Mouse (Mus musculus) liver, embryonic 13.5 days (tissue): Measurements from ENCODE around the gene Ppfibp1. TPM values are rescaled to one million over a fixed set of nuclear protein-coding genes. Genes with fewer than 3 reads are reported as not detected.

Experiments used
- ATAC-seq: fragments of 200-750 bp; cut with Nextera tagmentation; 2 replicates; pipeline ENCODE4 v1.8.0; 2017; ENCODE audit warnings: low read depth, mild to moderate bottlenecking, moderate number of reproducible peaks, moderate library complexity
- DNase-seq: peaks from one replicate; pipeline ENCODE4 v3.0.0; 2022
- H3K27ac ChIP-seq: fragments of 300-500 bp; sonication (generic); 2 replicates; pipeline ENCODE4 v1.5.1; 2015; ENCODE audit warnings: moderate library complexity, mild to moderate bottlenecking, inconsistent platforms
- H3K27me3 ChIP-seq: fragments of 300-500 bp; sonication (generic); 2 replicates; pipeline ENCODE4 v1.6.1; 2015; ENCODE audit warnings: mild to moderate bottlenecking, inconsistent platforms
- H3K36me3 ChIP-seq: fragments of 300-500 bp; sonication (generic); 2 replicates; pipeline ENCODE4 v1.6.1; 2015; ENCODE audit warnings: mild to moderate bottlenecking, inconsistent platforms
- H3K4me1 ChIP-seq: fragments of 300-500 bp; sonication (generic); replicated peaks from 2 replicates; pipeline ENCODE4 v1.6.1; 2015; ENCODE audit warnings: inconsistent platforms
- H3K4me2 ChIP-seq: fragments of 300-500 bp; sonication (generic); 2 replicates; pipeline ENCODE4 v1.6.1; 2015; ENCODE audit warnings: inconsistent platforms, mild to moderate bottlenecking, moderate library complexity
- H3K4me3 ChIP-seq: fragments of 300-500 bp; sonication (generic); replicated peaks from 2 replicates; pipeline ENCODE4 v1.5.1; 2015; ENCODE audit warnings: mild to moderate bottlenecking, inconsistent platforms
- H3K9ac ChIP-seq: fragments of 300-500 bp; sonication (generic); 2 replicates; pipeline ENCODE4 v1.6.1; 2015; ENCODE audit warnings: mild to moderate bottlenecking, inconsistent platforms
- H3K9me3 ChIP-seq: fragments of 300-500 bp; sonication (generic); replicated peaks from 2 replicates; pipeline ENCODE4 v1.6.1; 2016; ENCODE audit warnings: inconsistent platforms
- WGBS: fragments of 180-500 bp; shearing (Covaris S2); methylation state at CpG from one replicate; pipeline ENCODE4 v1.1.7; 2015; ENCODE audit not compliant: insufficient replicate concordance; 5-methylcytosine and 5-hydroxymethylcytosine counted together
- polyA plus RNA-seq: library from polyadenylated mRNA; unstranded; fragments of >200 nt; fragmentation: Nextera tagmentation; extraction: Ambion mirVana; gene quantifications from 2 replicates; pipeline ENCODE4 v1.2.1, GENCODE M21; 2015

Ppfibp1 gene
- 9.0 and 13.6 TPM in 2 replicates for polyA plus RNA-seq

DNA sequence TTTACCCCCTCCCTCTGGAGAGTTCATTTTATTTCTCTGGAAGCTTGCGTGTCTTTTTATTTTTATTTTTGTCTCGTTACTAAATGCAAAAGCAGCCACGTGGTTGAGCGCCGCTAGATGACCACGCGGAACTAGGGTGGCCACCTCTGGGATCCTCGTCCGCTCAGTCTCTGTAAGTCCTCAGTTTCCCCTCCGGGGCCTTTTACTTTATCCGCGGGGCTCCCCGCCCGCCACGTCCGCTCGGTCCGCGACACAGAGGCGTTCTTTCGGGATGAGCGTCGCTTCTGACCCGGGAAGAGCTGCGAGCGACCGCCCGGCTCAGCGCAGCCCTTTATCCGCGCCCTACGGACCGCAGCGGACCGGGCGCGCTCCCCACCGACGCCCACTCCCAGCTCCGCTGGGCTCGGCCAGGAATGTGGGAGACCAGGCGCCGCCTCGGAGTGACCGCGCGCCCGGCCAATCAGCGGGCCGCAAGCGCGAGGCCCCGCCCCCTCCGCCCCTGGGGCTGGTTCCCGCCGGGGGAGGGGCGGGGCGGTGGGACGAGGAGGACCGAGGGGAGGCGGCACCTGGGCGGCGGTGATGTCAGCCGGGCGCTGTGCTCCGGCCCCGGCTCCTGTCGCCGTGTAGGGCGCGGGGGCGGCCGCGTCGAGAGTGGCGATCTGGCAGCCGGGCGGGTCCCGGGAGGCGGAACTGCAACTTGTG lies at the start of gene Ppfibp1:
TSS of gene Ppfibp1 (plus strand) at position 530 of the 702 bp plus-strand sequence.
- peak within 1 kb of the TSS; percentile 64 for H3K27ac ChIP-seq
- H3K9me3 ChIP-seq, result no peaks in the 10 kb centered on the region
- peak within 1 kb of the TSS; percentile 75 for H3K4me3 ChIP-seq
- H3K9ac ChIP-seq, result peak within 1 kb of the TSS; percentile 83
- ATAC-seq (peak; percentile 98), DNase-seq (peak; percentile 89)
- H3K36me3 ChIP-seq, result no peaks in the 10 kb centered on the region
- no peaks in the 10 kb centered on the region for H3K27me3 ChIP-seq
- under 1% methylated on average over 76 of the region's 80 CpGs for WGBS
- peaks cover 36% of the 10 kb centered on the region for H3K4me1 ChIP-seq
- H3K4me2 ChIP-seq, result peak within 1 kb of the TSS; percentile 94

DNA sequence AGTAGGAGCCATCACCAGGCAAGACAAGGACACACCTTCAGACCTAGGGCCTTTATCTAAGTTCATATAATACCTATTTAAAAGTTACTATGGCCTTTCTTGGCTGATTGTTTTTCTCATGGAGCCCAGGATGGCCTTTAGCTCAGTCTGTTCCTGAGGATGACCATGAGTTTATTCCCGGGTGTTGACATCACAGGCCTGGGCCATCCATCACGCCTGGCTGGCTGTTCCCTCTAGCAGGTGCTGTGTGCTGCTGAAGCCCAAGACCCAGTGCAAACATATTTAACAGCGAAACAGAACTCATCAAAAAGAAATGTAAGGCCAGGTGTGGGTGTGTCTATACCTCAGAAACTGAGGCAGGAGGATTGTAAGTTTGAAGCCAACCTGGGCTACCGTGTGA lies 49.4 kb upstream of the Ppfibp1 start:
- H3K36me3 ChIP-seq, result no peaks in the 10 kb centered on the region
- WGBS, result 72% methylated on average over 4 of the region's 4 CpGs

DNA sequence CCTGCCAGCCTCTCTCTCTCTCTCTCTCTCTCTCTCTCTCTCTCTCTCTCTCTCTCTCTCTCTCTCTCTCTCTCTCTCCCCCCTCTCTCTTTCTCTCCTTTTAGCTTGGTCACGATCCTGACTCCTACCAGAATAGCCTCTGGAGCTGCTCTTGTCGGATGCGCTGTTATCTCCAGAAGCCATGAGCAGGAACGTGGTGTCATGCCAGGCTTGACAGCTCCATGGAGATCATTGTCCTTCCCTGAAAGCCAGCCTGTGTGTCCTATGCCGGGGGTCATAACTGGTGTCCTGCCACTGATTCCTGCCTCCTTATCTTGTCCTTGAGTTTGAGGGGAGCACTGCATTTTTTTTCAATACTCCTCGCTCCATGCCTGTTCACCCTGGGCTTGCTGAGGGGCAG lies 43.4 kb upstream of the Ppfibp1 start:
- H3K4me3 ChIP-seq, result no peak overlapping the region
- H3K4me1 ChIP-seq, result peaks cover 24% of the 10 kb centered on the region
- 64% methylated on average over 6 of the region's 6 CpGs for WGBS
- no peak for ATAC-seq
- no peaks in the 10 kb centered on the region for H3K36me3 ChIP-seq
- H3K9me3 ChIP-seq, result no peaks in the 10 kb centered on the region
- H3K4me2 ChIP-seq, result no peak overlapping the region
- no peak overlapping the region for H3K27ac ChIP-seq
- no peaks in the 10 kb centered on the region for H3K27me3 ChIP-seq
- no peak overlapping the region for H3K9ac ChIP-seq
- no peak for DNase-seq

More for the DNA sequence above, 49.4 kb upstream of the Ppfibp1 start:
- ATAC-seq (no peak), DNase-seq (no peak)
- H3K27ac ChIP-seq, result no peak overlapping the region
- H3K27me3 ChIP-seq, result no peaks in the 10 kb centered on the region
- H3K9me3 ChIP-seq, result no peaks in the 10 kb centered on the region
- H3K4me2 ChIP-seq, result no peak overlapping the region
- no peak overlapping the region for H3K4me3 ChIP-seq
- H3K4me1 ChIP-seq, result peaks cover 3% of the 10 kb centered on the region; the same call in 1 of the 2 replicates
- H3K9ac ChIP-seq, result no peak overlapping the region

DNA sequence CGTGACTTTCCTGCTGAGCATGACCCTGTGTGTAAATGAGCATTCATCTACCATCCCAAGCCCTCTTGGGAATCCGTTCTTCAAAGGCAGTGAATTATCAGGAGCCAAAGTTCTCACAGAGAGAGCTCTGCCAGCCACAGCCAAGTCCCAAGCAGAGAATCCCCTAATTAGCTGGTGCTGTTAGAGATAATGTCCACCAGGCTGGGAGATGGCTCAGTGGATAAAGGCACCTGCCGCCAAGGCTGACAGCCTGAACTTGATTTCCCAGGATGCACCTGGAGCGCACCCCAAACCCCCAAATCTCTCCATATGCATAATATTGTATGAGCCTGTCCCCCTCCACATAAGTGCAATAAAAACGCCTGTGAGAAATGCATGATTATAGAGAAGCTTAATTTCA lies 42.9 kb upstream of the Ppfibp1 start:
- no peaks in the 10 kb centered on the region for H3K36me3 ChIP-seq
- no peak overlapping the region for H3K9ac ChIP-seq
- WGBS, result 64% methylated on average over 5 of the region's 5 CpGs
- DNase-seq, result no peak
- peaks cover 28% of the 10 kb centered on the region for H3K4me1 ChIP-seq
- no peaks in the 10 kb centered on the region for H3K9me3 ChIP-seq
- no peak overlapping the region for H3K4me2 ChIP-seq
- H3K27me3 ChIP-seq, result no peaks in the 10 kb centered on the region
- H3K4me3 ChIP-seq, result no peak overlapping the region
- ATAC-seq, result no peak
- no peak overlapping the region for H3K27ac ChIP-seq

DNA sequence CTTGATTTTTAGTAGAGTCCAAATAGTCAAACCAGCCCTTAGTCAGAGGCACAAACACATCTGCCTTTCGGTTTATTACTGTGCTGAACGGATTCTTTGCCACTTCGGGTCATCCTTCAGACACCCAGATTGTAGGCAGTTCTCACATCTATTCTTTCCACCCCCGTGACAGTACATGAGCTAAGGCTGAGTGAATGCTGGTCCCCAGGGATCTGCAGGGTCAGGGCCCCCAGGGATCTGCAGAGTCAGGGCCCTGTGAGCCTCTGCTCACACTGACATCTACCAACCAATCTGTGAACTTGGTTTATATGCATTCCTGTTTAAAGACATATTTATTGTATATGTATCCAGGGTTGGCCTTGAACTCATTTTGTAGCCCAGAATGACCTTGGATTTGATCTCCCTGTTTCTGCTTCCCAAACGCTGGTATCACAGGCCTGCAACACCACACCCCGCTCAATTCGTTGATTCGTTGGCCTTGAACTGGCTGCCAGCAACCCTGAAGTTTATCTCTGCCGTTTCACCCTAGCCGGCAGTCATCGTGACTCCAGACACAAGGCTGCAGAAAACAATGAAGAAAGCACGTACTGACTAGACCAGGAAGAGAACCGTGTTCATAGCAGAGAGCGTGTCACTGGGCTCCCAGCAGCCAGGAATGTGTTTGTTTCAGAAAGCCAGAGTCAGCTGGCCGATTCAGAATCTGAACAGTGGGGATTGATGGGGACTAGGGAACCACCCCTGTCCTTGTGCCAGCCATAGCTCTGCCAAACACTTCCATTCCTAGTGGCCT lies 42.1 kb upstream of the Ppfibp1 start:
- Histone ChIP-seq H3K4me1 (peaks cover 35% of the 10 kb centered on the region), H3K9me3 (no peaks in the 10 kb centered on the region), H3K4me2 (no peak overlapping the region), H3K27ac (no peak overlapping the region), H3K4me3 (no peak overlapping the region), H3K9ac (no peak overlapping the region), H3K27me3 (no peaks in the 10 kb centered on the region), H3K36me3 (no peaks in the 10 kb centered on the region)
- DNase-seq, result no peak
- 51% methylated on average over 15 of the region's 15 CpGs for WGBS
- peak; percentile 26; the same call in 1 of the 2 replicates for ATAC-seq

DNA sequence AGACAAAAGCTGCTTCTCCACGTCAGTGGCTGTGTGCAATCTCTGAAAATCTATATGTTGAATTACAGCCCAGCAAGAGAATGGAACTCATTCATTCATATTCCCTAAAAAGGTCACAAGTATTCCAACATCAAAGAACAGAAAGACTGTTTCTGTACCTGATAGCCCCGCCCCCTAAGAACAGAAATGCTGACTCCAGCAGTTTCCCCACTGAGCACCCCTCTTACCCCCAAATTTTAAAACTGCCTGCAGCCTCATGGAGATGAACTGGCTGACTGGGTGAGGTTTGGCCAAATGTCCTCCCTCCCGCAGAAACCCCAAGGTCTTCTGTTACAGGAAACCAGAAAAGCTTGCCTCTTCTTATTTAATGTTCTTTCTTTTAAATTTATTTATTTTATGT lies 40.9 kb upstream of the Ppfibp1 start:
- no peak overlapping the region for H3K27ac ChIP-seq
- WGBS, result 61% methylated on average over 3 of the region's 3 CpGs
- H3K4me3 ChIP-seq, result no peak overlapping the region
- no peaks in the 10 kb centered on the region for H3K36me3 ChIP-seq
- no peaks in the 10 kb centered on the region for H3K9me3 ChIP-seq
- H3K27me3 ChIP-seq, result no peaks in the 10 kb centered on the region
- peaks cover 36% of the 10 kb centered on the region for H3K4me1 ChIP-seq
- DNase-seq (no peak), ATAC-seq (no peak)
- H3K9ac ChIP-seq, result no peak overlapping the region
- no peak overlapping the region for H3K4me2 ChIP-seq

DNA sequence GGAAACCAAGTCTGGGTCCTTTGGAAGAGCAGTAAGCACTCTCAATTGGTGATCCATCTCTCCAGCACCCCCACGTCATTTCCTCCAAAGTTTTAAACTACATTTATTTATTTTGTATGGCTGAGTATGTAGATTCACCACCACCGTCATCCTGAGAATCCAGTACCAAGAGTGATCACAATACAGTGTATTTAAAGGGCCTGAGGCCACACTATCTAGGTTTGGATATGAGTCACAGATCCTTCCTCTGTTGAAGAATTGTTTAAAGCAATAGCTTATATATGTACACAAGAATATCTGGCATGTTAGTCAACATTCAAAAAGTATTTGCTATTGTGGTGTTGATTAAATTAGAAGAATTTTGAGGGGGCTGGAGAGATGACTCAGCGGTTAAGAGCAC lies 40.0 kb upstream of the Ppfibp1 start:
- no peaks in the 10 kb centered on the region for H3K9me3 ChIP-seq
- no peak overlapping the region for H3K9ac ChIP-seq
- H3K4me2 ChIP-seq, result no peak overlapping the region
- ATAC-seq (no peak), DNase-seq (no peak)
- H3K27me3 ChIP-seq, result no peaks in the 10 kb centered on the region
- H3K4me1 ChIP-seq, result peaks cover 42% of the 10 kb centered on the region
- no peak overlapping the region for H3K4me3 ChIP-seq
- H3K27ac ChIP-seq, result no peak overlapping the region
- 69% methylated on average over 3 of the region's 3 CpGs for WGBS
- H3K36me3 ChIP-seq, result no peaks in the 10 kb centered on the region

DNA sequence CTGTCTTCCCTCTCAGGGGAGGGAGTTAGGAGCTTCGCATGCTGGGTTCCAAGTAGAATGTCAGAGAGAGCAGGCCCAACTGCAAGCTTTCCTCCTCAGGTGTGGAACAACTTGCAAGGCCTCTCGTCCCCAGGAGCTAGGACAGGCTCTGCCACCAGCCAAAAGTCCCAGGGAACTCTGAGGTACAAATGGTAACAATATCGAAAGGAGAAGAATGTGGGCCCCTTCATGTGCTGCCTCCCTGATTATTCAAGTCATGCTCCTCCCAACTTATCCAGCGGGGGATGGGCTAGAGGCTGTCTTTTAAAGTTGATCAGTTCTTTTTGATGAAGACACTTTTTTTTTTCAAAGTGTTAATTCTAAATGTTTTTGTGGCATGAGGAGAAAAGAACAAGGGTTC lies 38.2 kb upstream of the Ppfibp1 start, which contains the start of gene Smco2:
TSS of gene Smco2 (plus strand) at position 55 of the 400 bp plus-strand sequence.
- no peaks in the 10 kb centered on the region for H3K27me3 ChIP-seq
- peak; percentile 15 for DNase-seq
- 45% methylated on average over 4 of the region's 4 CpGs for WGBS
- H3K9me3 ChIP-seq, result no peaks in the 10 kb centered on the region
- peak within 1 kb of the TSS; percentile 58; the same call in 1 of the 2 replicates for H3K27ac ChIP-seq
- no peak within 1 kb of the TSS for H3K4me3 ChIP-seq
- peaks cover 42% of the 10 kb centered on the region for H3K4me1 ChIP-seq
- H3K36me3 ChIP-seq, result no peaks in the 10 kb centered on the region
- peak within 1 kb of the TSS; percentile 23; the same call in 1 of the 2 replicates for H3K4me2 ChIP-seq
- peak; percentile 78 for ATAC-seq
- peak within 1 kb of the TSS; percentile 1 for H3K9ac ChIP-seq

DNA sequence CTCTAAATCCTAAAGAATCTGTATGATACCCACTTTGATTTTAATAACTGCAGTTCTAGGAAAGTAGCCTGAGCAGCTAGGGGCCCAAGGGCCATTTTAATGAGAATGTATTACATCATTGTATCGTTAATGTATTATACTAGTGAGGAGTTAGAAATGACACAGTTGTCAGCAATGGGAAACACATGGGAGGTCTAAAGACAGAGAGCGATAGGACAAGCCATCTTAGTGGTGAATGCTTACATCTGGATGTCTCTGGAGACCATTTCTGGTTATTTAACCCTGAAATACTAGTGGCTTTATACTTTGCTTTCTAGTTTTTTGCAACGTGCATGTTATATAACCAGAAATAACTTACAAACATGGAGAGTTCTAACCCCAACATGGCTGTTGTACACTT lies 36.4 kb upstream of the Ppfibp1 start:
- H3K4me3 ChIP-seq, result no peak overlapping the region
- no peaks in the 10 kb centered on the region for H3K36me3 ChIP-seq
- H3K27me3 ChIP-seq, result no peaks in the 10 kb centered on the region
- ATAC-seq, result no peak
- no peak overlapping the region for H3K27ac ChIP-seq
- 74% methylated on average over 3 of the region's 3 CpGs for WGBS
- H3K9ac ChIP-seq, result no peak overlapping the region
- DNase-seq, result no peak
- H3K9me3 ChIP-seq, result no peaks in the 10 kb centered on the region; the same call in 1 of the 2 replicates
- H3K4me2 ChIP-seq, result no peak overlapping the region
- peaks cover 30% of the 10 kb centered on the region for H3K4me1 ChIP-seq

DNA sequence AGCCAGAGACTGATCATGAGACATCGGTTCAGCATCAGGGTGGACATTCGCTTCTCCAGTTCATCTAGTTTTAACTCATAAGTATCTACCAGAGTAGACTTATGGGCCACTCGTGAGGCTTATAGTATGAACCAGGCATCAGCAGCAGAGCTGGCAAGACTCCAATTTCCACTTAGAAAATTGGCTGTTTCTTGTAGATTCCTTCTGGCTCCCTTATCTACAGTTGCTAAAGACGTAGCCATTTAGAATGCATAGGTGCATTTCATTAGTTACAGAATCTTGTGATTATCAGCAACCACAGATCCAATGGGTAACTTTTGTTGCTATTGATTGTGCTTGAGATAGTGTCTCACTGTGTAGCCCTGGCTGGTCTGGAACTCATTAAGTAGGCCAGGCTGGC lies 35.5 kb upstream of the Ppfibp1 start:
- Histone ChIP-seq H3K36me3 (no peaks in the 10 kb centered on the region), H3K4me1 (peaks cover 29% of the 10 kb centered on the region), H3K27me3 (no peaks in the 10 kb centered on the region), H3K27ac (no peak overlapping the region), H3K4me2 (no peak overlapping the region), H3K9ac (no peak overlapping the region), H3K9me3 (no peaks in the 10 kb centered on the region; the same call in 1 of the 2 replicates), H3K4me3 (no peak overlapping the region)
- WGBS, result 66% methylated on average over 4 of the region's 4 CpGs
- DNase-seq, result no peak
- no peak; the same call in 1 of the 2 replicates for ATAC-seq

DNA sequence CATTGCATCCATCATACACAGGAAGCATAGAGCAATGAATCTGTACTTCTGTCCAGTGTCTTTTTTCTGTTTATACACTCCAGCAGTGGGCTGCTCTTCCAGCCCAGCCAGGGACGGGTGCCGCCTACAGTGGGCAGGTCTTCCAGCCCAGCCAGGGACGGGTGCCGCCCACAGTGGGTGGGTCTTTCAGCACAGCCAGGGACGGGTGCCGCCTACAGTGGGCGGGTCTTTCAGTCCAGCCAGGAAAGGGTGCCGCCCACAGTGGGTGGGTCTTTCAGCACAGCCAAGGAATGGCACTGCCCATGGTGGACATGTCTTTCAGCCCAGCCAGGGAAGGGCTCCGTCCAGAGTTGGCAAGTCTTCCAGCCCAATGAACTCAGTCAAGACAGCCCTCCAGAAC lies 33.1 kb upstream of the Ppfibp1 start:
- Histone ChIP-seq H3K4me2 (no peak overlapping the region), H3K27ac (no peak overlapping the region), H3K9ac (no peak overlapping the region), H3K4me3 (no peak overlapping the region), H3K4me1 (peaks cover 21% of the 10 kb centered on the region), H3K27me3 (no peaks in the 10 kb centered on the region), H3K9me3 (no peaks in the 10 kb centered on the region; the same call in 1 of the 2 replicates), H3K36me3 (no peaks in the 10 kb centered on the region)
- peak; percentile 92 for ATAC-seq
- 80% methylated on average over 9 of the region's 9 CpGs for WGBS
- DNase-seq, result peak; percentile 49
